Mouse (Mus musculus): Measurements from ENCODE around the gene Rpgr.

Gene Rpgr

DNA sequence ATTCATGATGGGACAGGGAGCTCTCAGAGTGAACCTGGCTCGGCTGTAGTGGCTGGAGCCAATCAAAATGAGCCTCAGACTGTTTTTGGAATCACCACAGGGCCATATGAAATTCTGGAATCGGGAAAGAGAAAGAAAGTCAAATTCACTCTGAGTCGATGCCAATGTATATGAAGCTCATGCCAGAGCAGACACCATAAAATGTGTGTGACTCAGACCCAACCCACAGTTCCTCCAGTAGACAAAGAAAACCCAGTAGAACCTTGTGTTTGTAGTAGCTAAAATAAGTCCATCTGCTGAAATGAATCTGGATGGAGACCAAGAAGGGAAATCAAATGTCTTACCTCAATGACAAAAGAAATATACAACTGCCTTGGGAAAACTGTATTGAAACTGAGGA lies 142.8 kb downstream of the Rpgr start:
- in situ Hi-C loops (cut with MboI, MseI) = no loop called here

DNA sequence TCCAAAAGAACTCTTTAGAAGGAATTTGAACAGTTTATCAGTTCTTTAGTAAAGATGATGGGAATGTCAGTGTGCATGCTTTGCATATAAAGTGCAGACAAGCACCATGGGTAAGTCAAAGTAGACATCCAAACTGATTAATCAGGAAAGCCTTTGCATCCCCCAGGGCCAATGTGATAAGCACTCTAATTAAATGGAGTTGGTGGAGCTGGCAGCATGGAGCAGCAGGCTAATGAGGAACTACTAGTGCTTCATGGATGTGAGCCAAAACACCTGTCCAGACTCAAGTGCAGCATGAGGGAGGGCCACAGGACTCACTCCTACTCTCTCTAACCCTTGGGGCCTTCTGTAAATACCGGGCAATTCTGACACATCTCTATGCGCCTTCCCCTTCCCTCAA lies 145.2 kb downstream of the Rpgr start:
- in situ Hi-C loops (cut with MboI, MseI) = no loop called here

DNA sequence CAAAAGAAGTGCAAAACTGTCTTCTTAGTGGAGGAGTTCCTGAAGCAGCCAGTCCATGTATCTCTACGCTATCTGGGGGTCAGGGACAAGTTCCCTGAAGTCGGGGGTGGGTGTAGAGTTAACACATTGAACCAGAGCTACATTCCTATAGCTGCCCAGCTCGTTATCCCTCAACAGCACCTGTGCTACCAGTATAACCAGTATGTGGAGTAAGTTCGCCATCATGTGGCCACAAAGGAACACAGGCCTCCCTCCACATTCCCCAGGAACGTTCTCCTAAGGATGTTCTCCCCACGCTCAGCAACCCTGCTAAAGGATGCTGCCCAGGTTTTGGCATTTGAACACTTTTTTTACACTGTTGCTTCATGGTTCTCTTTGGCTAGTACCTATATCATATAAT lies 146.0 kb downstream of the Rpgr start:
- in situ Hi-C loops (cut with MboI, MseI) = no loop called here

DNA sequence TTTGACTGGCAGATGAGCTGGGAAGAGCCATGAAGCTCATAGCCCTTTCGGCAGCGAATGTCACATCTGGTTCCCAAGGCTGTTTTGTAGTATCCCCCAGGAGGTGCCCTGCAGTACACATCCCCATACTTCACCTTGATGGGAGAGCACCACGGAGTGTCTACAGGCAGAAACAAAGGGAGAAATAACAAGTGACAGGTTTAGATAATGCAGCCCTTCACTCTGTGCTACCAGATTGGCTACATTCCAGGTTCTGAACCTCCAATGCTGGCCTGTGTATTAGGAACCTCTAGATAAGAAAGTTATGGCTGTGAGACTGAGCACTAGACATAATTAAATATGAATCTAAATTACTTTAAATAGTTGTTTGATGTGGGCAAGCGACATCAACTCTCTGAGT lies 147.3 kb downstream of the Rpgr start:
- in situ Hi-C loops (cut with MboI, MseI) = no loop called here

DNA sequence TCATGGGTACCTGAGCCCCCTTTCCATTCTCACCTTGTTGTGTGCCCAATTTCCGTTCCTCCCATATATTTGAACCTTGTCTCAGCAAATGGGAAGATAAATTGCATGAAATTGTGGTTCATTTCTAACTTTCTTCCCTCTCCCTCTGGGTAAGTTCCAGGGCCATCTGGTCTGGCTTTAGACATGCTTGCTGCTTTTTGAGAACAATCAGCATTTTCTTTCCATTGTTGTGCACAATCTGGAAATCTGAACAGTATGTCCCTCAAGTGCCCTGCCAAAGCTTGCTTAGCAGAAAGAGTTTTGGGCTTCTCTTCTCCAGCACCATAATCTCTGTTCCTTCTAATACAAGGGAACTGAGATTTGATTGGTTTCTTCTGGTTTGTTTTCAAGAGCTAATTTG lies 152.9 kb downstream of the Rpgr start:
- in situ Hi-C loops (cut with MboI, MseI) = no loop called here

DNA sequence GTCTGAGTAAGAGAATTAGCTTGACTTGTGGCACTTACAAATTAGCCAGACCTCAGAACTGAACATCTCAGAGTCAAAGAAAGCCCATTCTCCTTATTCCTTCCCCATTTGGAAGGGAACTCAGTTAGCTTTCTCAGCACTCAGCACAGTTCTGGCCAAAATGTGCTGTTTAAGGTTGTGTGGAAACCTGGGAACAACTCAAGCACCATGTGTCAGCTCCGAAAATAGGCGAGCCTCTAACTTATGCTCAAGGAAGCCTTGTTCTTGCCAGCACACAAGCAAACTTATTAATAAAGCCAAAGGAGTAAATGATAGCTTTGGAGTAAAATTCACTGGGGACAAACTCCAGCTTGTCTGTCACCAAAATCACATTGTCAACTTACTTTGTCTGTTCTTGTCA lies 153.4 kb downstream of the Rpgr start:
- in situ Hi-C loops (cut with MboI, MseI) = no loop called here

DNA sequence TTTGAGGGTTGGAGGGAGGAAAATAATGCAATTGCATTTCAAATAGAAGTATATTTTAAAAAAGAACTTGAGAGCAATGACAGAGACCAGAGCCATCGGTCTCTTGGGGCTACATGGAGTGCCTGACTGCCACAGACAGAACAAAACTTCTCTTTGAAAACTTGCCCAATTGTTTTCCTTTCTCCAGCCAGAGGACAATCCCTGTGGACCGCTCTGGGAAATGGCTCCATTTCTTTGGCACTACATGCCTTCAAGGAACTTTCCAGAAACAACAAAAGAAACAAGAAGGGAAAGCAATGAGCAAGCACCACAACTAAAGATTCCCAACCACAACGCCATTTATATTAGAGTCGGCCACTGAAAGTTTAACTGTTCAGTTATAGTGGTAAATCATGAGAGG lies 154.5 kb downstream of the Rpgr start:
- in situ Hi-C loops (cut with MboI, MseI) = no loop called here

DNA sequence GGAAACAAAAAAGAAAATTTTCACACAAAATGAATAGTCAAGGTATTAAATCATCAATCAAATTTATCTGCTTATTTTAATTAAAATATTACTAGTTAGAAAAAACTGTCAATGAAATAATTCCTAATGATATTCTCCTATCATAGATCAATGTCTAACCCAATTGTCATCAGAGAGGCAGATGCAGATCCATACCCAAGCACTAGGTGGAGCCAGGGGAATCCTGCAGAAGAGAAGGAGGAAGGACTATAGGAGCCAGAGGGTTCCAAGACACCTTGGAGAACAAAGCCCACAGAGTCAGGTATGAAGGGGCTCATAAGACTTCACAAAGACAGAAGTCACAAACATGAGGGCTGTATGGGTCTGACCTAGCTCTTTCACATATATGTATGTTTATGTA lies 182.1 kb downstream of the Rpgr start:
- in situ Hi-C loops (cut with MboI, MseI) = no loop called here
